Mouse (Mus musculus) cerebellum, adult 2 months (tissue): Measurements from ENCODE around the gene Odf4.

Experiments used
- CTCF ChIP-seq: fragments of 200-500 bp; IDR thresholded peaks from 2 replicates; pipeline ENCODE4 v1.5.1; 2011; ENCODE audit warnings: low read depth, mild to moderate bottlenecking, control low read depth, low read length, moderate library complexity, borderline replicate concordance; ENCODE audit not compliant: insufficient read depth
- POLR2A ChIP-seq: fragments of 200-500 bp; IDR thresholded peaks from 2 replicates; pipeline ENCODE4 v1.6.1; 2011; ENCODE audit warnings: low read length, control low read depth, borderline replicate concordance; ENCODE audit not compliant: insufficient read depth

- TF ChIP-seq POLR2A (no peak), CTCF (no peak)
Measured at GRCm38 (mm10) chr11:68902047-68902364, 24.9 kb downstream of the Odf4 start.
